Mouse (Mus musculus) gonadal fat pad, adult 2 months (tissue): Measurements from ENCODE around the gene Plekha7. TPM values are rescaled to one million over a fixed set of nuclear protein-coding genes. Genes with fewer than 3 reads are reported as not detected.
"Not testable (repeated sequence)": the region's sequence is repeated elsewhere in the genome, so short reads cannot be mapped to it uniquely, and the experiment has no call there.

Experiments
- DNase-seq: peaks from one replicate; pipeline ENCODE4 v3.0.0-alpha.2; 2012; ENCODE audit warnings: low read depth
- polyA plus RNA-seq: library from polyadenylated mRNA; depleted of rRNA; stranded (reverse); fragments of >200 nt; gene quantifications from 2 replicates; pipeline ENCODE4 v1.2.3, GENCODE M21; 2012

The Plekha7 gene
- polyA plus RNA-seq, 1 experiment, result 11.2 TPM

- DNase-seq, result no peak
These were observed 176.8 kb downstream of the Plekha7 start for GRCm38 (mm10) chr7:116131390-116131789.

- DNase-seq, result no peak
These were observed 178.8 kb downstream of the Plekha7 start for GRCm38 (mm10) chr7:116129374-116129773.

GRCm38 (mm10) chr7:116128286-116128685 lies 179.9 kb downstream of the Plekha7 start:
- DNase-seq, result no peak

GRCm38 (mm10) chr7:116127052-116127451 lies 181.1 kb downstream of the Plekha7 start:
- no peak for DNase-seq

- DNase-seq, result no peak
These were observed 182.5 kb downstream of the Plekha7 start for GRCm38 (mm10) chr7:116125671-116126070.

GRCm38 (mm10) chr7:116124057-116124456 lies 184.1 kb downstream of the Plekha7 start:
- DNase-seq, result no peak

GRCm38 (mm10) chr7:116123597-116123985 lies 184.6 kb downstream of the Plekha7 start:
- DNase-seq, result no peak

GRCm38 (mm10) chr7:116122981-116123596 lies 185.1 kb downstream of the Plekha7 start:
- DNase-seq, result no peak

- DNase-seq, result no peak
These were observed 187.0 kb downstream of the Plekha7 start for GRCm38 (mm10) chr7:116121202-116121601.

- no peak for DNase-seq
These were observed 187.4 kb downstream of the Plekha7 start for GRCm38 (mm10) chr7:116120737-116121136.

GRCm38 (mm10) chr7:116119306-116119857 lies 188.8 kb downstream of the Plekha7 start:
- no peak for DNase-seq

GRCm38 (mm10) chr7:116115991-116116390 lies 192.2 kb downstream of the Plekha7 start:
- no peak for DNase-seq

- DNase-seq, result no peak
These were observed 192.8 kb downstream of the Plekha7 start for GRCm38 (mm10) chr7:116115216-116115930.

- no peak for DNase-seq
These were observed 196.6 kb downstream of the Plekha7 start for GRCm38 (mm10) chr7:116111546-116111945.

GRCm38 (mm10) chr7:116110661-116111060 lies 197.5 kb downstream of the Plekha7 start:
- DNase-seq, result no peak

- DNase-seq, result no peak
These were observed 205.1 kb downstream of the Plekha7 start for GRCm38 (mm10) chr7:116103091-116103490.

- DNase-seq, result no peak
These were observed 208.1 kb downstream of the Plekha7 start for GRCm38 (mm10) chr7:116099952-116100528.

- DNase-seq, result no peak
These were observed 214.7 kb downstream of the Plekha7 start for GRCm38 (mm10) chr7:116093466-116093850.

- DNase-seq, result peak; percentile 51
These were observed 215.3 kb downstream of the Plekha7 start for GRCm38 (mm10) chr7:116092710-116093465.

- not testable (repeated sequence) for DNase-seq
These were observed 223.8 kb downstream of the Plekha7 start, which contains the start of gene Gm4353 for GRCm38 (mm10) chr7:116084366-116084765. Gene Gm4353 (minus strand): TSS chr7:116084635.
